Mouse (Mus musculus): ENCODE data around the gene Gm45783. TPM values are rescaled to one million over a fixed set of nuclear protein-coding genes. Genes with fewer than 3 reads are reported as not detected.

The Gm45783 gene
- polyA plus RNA-seq (2015; fragmentation: Illumina TruSeq; extraction: RNeasy Lipid Tissue Mini Kit (QIAGEN cat#74804); ENCODE audit: insufficient read depth, low read depth, low replicate concordance), result not detected

GRCm38 (mm10) chr7:7374431-7374830, at the start of gene Gm45783:
Gene Gm45783 (minus strand): TSS chr7:7374573.

GRCm38 (mm10) chr7:7399603-7400002, 25.2 kb upstream of the Gm45783 start, which contains the start of gene Vmn2r31:
Gene Vmn2r31 (minus strand): TSS chr7:7399703.

GRCm38 (mm10) chr7:7337509-7337908, 36.9 kb downstream of the Gm45783 start, which contains the start of gene Vmn2r30:
Gene Vmn2r30 (minus strand): TSS chr7:7337609.

Other genes with a start within 250 kb of the Gm45783 start
- gene Zfp773, start 237.8 kb downstream of the Gm45783 start, polyA plus RNA-seq (2015; fragmentation: Illumina TruSeq; extraction: RNeasy Lipid Tissue Mini Kit (QIAGEN cat#74804); ENCODE audit: insufficient read depth, low read depth, low replicate concordance), result 0.33 TPM
- gene Zfp418, start 203.2 kb downstream of the Gm45783 start, polyA plus RNA-seq (2015; fragmentation: Illumina TruSeq; extraction: RNeasy Lipid Tissue Mini Kit (QIAGEN cat#74804); ENCODE audit: insufficient read depth, low read depth, low replicate concordance), result 0.78 TPM
- 3.2 TPM for gene Zfp772, start 164.6 kb downstream of the Gm45783 start, polyA plus RNA-seq (2015; fragmentation: Illumina TruSeq; extraction: RNeasy Lipid Tissue Mini Kit (QIAGEN cat#74804); ENCODE audit: insufficient read depth, low read depth, low replicate concordance)
- not detected for gene Vmn2r29, start 127.2 kb downstream of the Gm45783 start, polyA plus RNA-seq (2015; fragmentation: Illumina TruSeq; extraction: RNeasy Lipid Tissue Mini Kit (QIAGEN cat#74804); ENCODE audit: insufficient read depth, low read depth, low replicate concordance)
- 1.2 TPM for gene Gm45844, start 96.3 kb downstream of the Gm45783 start, polyA plus RNA-seq (2015; fragmentation: Illumina TruSeq; extraction: RNeasy Lipid Tissue Mini Kit (QIAGEN cat#74804); ENCODE audit: insufficient read depth, low read depth, low replicate concordance)
- 11.3 TPM for gene Clcn4, start 73.7 kb downstream of the Gm45783 start, polyA plus RNA-seq (2015; fragmentation: Illumina TruSeq; extraction: RNeasy Lipid Tissue Mini Kit (QIAGEN cat#74804); ENCODE audit: insufficient read depth, low read depth, low replicate concordance)
- not detected for gene Vmn2r30, start 37.0 kb downstream of the Gm45783 start, polyA plus RNA-seq (2015; fragmentation: Illumina TruSeq; extraction: RNeasy Lipid Tissue Mini Kit (QIAGEN cat#74804); ENCODE audit: insufficient read depth, low read depth, low replicate concordance)
- gene Vmn2r31, start 25.1 kb upstream of the Gm45783 start, polyA plus RNA-seq (2015; fragmentation: Illumina TruSeq; extraction: RNeasy Lipid Tissue Mini Kit (QIAGEN cat#74804); ENCODE audit: insufficient read depth, low read depth, low replicate concordance), result not detected
- gene Vmn2r32, start 105.4 kb upstream of the Gm45783 start, polyA plus RNA-seq (2015; fragmentation: Illumina TruSeq; extraction: RNeasy Lipid Tissue Mini Kit (QIAGEN cat#74804); ENCODE audit: insufficient read depth, low read depth, low replicate concordance), result not detected
- gene Vmn2r33, start 192.2 kb upstream of the Gm45783 start, polyA plus RNA-seq (2015; fragmentation: Illumina TruSeq; extraction: RNeasy Lipid Tissue Mini Kit (QIAGEN cat#74804); ENCODE audit: insufficient read depth, low read depth, low replicate concordance), result not detected